Mouse (Mus musculus) midbrain, embryonic 10.5 days (tissue): ENCODE results near the gene Il11. TPM values are rescaled to one million over a fixed set of nuclear protein-coding genes. Genes with fewer than 3 reads are reported as not detected.
"Not testable (repeated sequence)": the region's sequence is repeated elsewhere in the genome, so short reads cannot be mapped to it uniquely, and the experiment has no call there.

Source experiments
- DNase-seq: peaks from one replicate; pipeline ENCODE4 v3.0.0-alpha.2; 2017; ENCODE audit warnings: low spot score
- H3K27ac ChIP-seq: fragments of 300-500 bp; sonication (generic); replicated peaks from 2 replicates; pipeline ENCODE4 v1.5.1; 2016; ENCODE audit warnings: mild to moderate bottlenecking
- H3K27me3 ChIP-seq: fragments of 300-500 bp; sonication (generic); 2 replicates; pipeline ENCODE4 v1.6.1; 2016; ENCODE audit warnings: low read depth, mild to moderate bottlenecking; ENCODE audit not compliant: poor library complexity, severe bottlenecking
- H3K36me3 ChIP-seq: fragments of 300-500 bp; sonication (generic); 2 replicates; pipeline ENCODE4 v1.6.1; 2016; ENCODE audit warnings: mild to moderate bottlenecking, moderate library complexity
- H3K4me1 ChIP-seq: fragments of 300-500 bp; sonication (generic); 2 replicates; pipeline ENCODE4 v1.6.1; 2016
- H3K4me3 ChIP-seq: fragments of 300-500 bp; sonication (generic); 2 replicates; pipeline ENCODE4 v1.5.1; 2016; ENCODE audit warnings: mild to moderate bottlenecking, moderate library complexity
- H3K9me3 ChIP-seq: fragments of 300-500 bp; sonication (generic); replicated peaks from 2 replicates; pipeline ENCODE4 v1.6.1; 2016; ENCODE audit warnings: mild to moderate bottlenecking
- WGBS: fragments of 180-500 bp; shearing (Covaris S2); methylation state at CpG from one replicate; pipeline ENCODE4 v1.1.7; 2016; 5-methylcytosine and 5-hydroxymethylcytosine counted together
- polyA plus RNA-seq: library from polyadenylated mRNA; unstranded; fragments of >200 nt; fragmentation: Nextera tagmentation; extraction: Ambion mirVana; gene quantifications from 2 replicates; pipeline ENCODE4 v1.2.1, GENCODE M21; 2016

Il11 gene
- 0.21 TPM in 1 of 2 replicates, not detected in the other for polyA plus RNA-seq

DNA sequence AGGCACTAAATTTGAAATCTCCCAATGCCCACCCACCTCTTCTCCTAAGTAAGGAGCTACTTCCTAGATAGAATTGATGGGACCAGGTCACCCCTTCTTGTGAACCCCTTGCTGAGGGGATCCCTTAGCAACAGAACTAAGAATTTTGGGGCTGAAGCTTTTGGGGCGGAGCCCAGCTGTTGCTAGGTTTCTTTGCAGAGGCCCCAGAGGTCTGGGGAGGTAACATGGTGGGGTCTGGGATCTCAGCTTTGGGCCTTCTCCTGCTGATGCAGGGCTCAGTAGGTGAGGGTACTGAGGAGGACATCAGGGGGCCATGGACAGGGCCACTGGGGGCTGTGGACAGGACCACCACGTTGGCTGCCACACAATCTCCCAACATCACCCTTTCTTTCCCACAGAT, at the start of gene Il11, which contains the start of gene Tmem190:
Gene Il11 (minus strand): TSS at position 101 of the 400 bp plus-strand sequence.
Gene Tmem190 (plus strand): TSS at position 179 of the 400 bp plus-strand sequence.
- Histone ChIP-seq H3K36me3 (no peaks in the 10 kb centered on the region), H3K9me3 (no peaks in the 10 kb centered on the region), H3K27me3 (peaks cover 53% of the 10 kb centered on the region), H3K4me3 (no peak within 1 kb of the TSS), H3K4me1 (peaks cover 28% of the 10 kb centered on the region), H3K27ac (no peak within 1 kb of the TSS; the same call in 1 of the 2 replicates)
- no peak for DNase-seq
- WGBS, result 81% methylated on average over 2 of the region's 2 CpGs

DNA sequence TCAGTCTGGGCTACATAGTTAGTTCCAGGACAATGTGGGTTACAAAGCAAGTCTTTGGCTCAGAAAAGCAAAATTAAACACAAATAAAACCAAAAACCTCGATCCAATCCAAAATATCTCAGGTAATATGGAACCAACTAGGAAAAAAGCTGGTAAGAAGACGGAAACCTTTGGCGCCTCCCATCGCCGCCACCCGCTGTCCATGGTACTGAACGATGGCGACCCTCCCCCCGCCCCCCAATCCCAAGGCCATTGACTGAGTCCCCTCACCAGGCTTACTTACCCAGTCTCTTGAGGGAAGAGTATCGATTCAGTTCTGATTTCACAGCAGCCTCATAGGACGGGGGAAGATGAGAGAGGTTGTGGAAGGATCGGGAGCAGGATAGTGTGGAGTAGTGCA, 47.8 kb upstream of the Il11 start:
- Histone ChIP-seq H3K27ac (no peak overlapping the region), H3K4me1 (peaks cover 8% of the 10 kb centered on the region; the same call in 1 of the 2 replicates), H3K27me3 (peaks cover 46% of the 10 kb centered on the region), H3K9me3 (no peaks in the 10 kb centered on the region), H3K36me3 (no peaks in the 10 kb centered on the region), H3K4me3 (no peak overlapping the region)
- 7% methylated on average over 12 of the region's 12 CpGs for WGBS
- no peak for DNase-seq

DNA sequence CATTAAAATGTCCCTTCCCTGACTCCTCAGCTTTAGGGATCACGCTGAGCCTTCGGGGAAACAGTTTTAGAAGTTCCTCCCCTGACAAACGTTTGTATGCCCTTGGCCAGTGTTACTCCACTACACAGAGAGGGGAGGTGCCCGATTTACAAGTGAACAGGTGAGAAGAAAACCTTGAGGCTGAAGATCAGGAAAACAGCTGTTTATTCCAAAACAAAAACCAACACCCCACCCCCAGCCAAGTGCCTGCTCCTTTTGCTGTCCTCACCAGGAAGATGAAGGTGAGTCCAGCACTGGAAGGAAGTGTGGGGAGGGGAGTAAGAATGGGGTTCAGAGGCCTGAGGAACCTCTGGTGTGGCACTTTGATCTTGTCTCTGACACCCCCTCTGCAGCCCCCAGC, 42.7 kb upstream of the Il11 start:
- WGBS, result 61% methylated on average over 4 of the region's 4 CpGs
- DNase-seq, result no peak

DNA sequence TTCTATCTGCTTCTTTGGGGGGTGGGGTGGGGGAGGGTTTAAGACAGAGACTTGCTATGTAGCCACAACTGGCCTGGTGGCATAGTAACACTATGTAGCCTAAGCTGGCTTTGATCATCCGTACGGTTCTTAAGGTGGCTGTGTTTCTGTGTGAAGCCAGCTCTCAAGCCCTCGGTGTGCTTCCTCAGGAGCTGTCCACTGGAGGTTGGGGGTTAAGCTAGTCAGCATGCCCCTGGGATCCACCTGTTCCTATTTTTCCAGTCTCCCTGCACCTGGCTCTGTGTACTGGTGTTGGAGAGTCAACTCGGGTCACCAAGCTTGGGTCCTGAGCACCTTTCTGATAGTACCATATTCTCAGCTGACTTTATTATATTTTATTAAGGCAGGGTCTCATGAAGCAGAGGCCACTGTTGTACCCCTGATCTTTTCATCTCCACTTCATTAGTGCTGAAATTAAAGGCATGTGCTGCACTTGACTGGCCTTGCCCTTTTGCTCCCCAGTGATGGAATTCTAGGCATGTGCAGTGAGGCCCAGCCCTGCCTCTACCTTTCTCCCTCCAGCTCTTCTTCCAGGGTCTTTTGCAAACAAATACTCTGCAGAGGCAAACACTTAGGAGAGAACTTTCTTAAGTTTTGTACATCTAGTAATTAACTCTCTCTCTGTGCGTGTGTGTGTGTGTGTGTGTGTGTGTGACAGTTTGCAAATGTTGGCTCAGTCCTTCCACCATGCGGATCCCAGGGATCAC, 39.7 kb upstream of the Il11 start:
- no peaks in the 10 kb centered on the region for H3K36me3 ChIP-seq
- 74% methylated on average over 6 of the region's 6 CpGs for WGBS
- peaks cover 7% of the 10 kb centered on the region; the same call in 1 of the 2 replicates for H3K4me1 ChIP-seq
- H3K4me3 ChIP-seq, result no peak overlapping the region
- H3K27ac ChIP-seq, result no peak overlapping the region
- no peaks in the 10 kb centered on the region for H3K27me3 ChIP-seq
- H3K9me3 ChIP-seq, result no peaks in the 10 kb centered on the region
- DNase-seq, result no peak

More for the DNA sequence above, 42.7 kb upstream of the Il11 start:
- H3K4me3 ChIP-seq, result no peak overlapping the region
- no peak overlapping the region for H3K27ac ChIP-seq
- H3K36me3 ChIP-seq, result no peaks in the 10 kb centered on the region
- peaks cover 5% of the 10 kb centered on the region; the same call in 1 of the 2 replicates for H3K4me1 ChIP-seq
- no peaks in the 10 kb centered on the region for H3K9me3 ChIP-seq
- H3K27me3 ChIP-seq, result peaks cover 12% of the 10 kb centered on the region

DNA sequence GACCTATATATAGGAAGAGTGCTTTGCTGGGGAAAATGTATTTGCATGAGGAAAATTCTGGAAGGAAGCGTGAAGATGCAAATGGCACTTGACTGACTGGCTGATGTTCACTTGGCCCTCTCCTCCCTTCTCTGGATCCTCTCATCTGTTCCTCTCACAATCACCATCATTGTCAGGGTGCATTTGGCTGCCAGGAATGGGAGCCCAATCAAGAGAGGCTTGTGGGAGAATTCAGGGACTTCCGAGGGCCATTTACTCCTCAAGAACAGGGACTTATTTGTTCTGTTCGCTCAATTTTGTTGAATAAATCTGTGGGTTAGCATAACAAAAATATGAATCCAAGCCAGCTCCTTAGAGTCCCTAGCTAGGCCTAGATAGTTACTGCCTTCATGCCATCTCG, 39.0 kb upstream of the Il11 start:
- no peak for DNase-seq
- H3K9me3 ChIP-seq, result no peaks in the 10 kb centered on the region
- WGBS, result 87% methylated on average over 4 of the region's 4 CpGs
- H3K36me3 ChIP-seq, result no peaks in the 10 kb centered on the region
- no peaks in the 10 kb centered on the region for H3K27me3 ChIP-seq
- H3K4me3 ChIP-seq, result no peak overlapping the region
- H3K4me1 ChIP-seq, result peaks cover 7% of the 10 kb centered on the region; the same call in 1 of the 2 replicates
- H3K27ac ChIP-seq, result no peak overlapping the region

DNA sequence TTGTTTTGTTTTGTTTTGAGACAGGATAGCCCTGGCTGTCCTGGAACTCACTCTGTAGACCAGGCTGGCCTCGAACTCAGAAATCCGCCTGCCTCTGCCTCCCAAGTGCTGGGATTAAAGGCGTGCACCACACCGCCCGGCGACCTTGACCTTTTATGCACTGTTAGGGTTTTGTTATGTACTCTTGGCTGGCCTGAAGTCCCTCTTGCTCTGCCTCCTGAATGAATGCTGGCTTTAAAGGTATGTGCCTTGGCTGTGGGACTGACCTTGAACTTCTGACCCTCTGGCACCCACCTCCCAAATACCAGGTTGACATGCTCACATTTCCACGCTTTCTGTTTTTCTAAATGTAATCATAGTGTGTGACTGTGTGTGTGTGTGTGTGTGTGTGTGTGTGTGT, 38.3 kb upstream of the Il11 start:
- 95% methylated on average over 7 of the region's 7 CpGs for WGBS
- not testable (repeated sequence) for H3K4me3 ChIP-seq, H3K27ac ChIP-seq, H3K36me3 ChIP-seq, DNase-seq, H3K4me1 ChIP-seq, H3K9me3 ChIP-seq, H3K27me3 ChIP-seq

DNA sequence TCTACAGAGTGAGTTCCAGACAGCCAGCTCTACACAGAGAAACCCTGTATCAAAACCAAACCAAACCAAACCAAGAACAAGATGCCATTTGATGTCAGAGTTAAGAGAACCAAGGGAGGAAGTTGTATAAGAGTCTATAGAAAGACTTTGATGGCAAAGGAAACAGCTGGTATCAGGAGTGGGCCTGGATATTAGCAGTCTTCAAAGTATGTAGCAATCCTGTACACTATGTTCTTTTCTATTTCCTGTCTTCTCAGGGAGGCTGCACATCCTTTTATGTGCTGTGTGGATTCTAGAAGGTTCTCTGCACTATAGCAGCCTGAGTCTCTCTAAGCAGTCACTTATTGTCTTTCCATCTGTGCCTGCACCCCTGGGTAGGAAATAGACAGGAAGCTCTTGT, 33.9 kb upstream of the Il11 start:
- Histone ChIP-seq H3K36me3 (no peaks in the 10 kb centered on the region), H3K27ac (no peak overlapping the region), H3K4me3 (no peak overlapping the region), H3K9me3 (no peaks in the 10 kb centered on the region), H3K4me1 (peaks cover 11% of the 10 kb centered on the region), H3K27me3 (no peaks in the 10 kb centered on the region)
- DNase-seq, result no peak

DNA sequence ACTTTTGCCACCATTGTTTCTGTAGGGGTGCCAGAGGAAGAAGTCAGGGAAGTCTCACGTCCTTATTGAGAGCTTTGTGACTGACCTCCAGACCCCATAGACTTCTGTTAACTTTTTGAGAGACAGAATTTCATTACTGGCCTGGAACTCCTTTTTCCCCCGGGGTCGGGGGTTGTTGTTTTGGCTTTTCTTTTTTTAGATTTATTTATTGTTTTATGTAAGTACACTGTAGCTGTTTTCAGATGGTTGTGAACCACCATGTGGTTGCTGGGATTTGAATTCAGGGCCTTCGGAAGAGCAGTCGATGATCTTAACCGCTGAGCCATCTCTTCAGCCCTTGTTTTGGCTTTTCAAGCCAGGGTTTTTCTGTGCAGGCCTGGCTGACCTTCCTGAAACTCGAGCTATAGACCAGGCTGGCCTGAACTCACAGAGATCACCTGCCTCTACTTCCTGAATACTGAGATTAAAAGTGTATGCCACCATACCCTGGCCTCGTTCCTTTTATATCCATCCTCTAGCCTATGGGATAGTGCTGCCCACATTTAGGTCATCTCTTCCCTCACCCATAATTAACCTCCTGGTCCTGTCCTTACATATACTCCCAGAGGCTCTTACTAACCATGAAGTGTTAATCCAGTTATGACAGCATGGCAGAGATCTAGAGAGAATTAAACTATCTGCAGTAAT, 30.6 kb upstream of the Il11 start:
- H3K27ac ChIP-seq, result peak overlapping the region; percentile 97
- no peaks in the 10 kb centered on the region for H3K27me3 ChIP-seq
- no peaks in the 10 kb centered on the region for H3K9me3 ChIP-seq
- peaks cover 40% of the 10 kb centered on the region for H3K4me1 ChIP-seq
- 27% methylated on average over 8 of the region's 8 CpGs for WGBS
- no peak for DNase-seq
- H3K4me3 ChIP-seq, result peak overlapping the region; percentile 83
- peaks cover 30% of the 10 kb centered on the region for H3K36me3 ChIP-seq

DNA sequence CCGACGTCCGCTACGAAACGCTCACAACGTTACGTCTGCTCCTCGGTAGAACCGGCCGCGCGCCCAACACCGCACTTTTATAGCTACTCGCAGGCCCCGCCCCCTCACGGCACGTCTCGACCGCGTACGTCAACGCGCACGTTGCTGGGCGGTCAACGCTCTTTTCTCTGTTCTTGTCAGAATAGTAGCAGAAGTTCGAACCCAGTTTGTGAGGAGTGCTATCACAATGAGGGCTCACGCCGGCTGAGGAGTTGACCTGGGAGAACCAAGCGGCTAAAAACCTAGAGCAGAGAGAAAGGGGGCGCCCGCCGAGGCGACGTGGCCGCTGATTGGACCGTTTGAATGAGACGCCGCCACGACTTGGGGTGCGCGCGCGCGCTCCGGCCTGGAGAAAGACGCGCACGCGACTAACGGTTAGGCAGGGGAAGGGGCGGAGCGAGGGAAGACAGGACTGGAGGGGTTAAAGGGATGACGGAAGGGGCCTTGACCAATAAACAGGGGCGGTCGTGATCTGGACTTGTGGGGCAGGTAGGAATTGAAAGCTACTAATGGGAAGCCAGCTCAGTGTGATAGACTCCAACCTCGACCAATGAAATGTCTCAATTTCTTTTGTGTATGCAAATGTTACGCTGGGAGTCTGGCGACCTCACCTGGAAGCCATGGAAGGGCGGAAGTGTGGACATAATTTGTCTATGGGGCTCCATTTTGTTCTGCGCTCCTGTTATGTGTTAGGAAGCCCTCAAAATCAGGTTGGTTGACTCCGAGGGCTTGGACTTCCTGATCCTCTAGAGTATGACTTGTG, 29.8 kb upstream of the Il11 start, which contains the start of gene Ube2s:
Gene Ube2s (minus strand): TSS at position 288 of the 802 bp plus-strand sequence.
- Histone ChIP-seq H3K36me3 (peaks cover 35% of the 10 kb centered on the region), H3K27ac (peak within 1 kb of the TSS; percentile 97), H3K27me3 (no peaks in the 10 kb centered on the region), H3K9me3 (no peaks in the 10 kb centered on the region), H3K4me3 (peak within 1 kb of the TSS; percentile 83), H3K4me1 (peaks cover 36% of the 10 kb centered on the region)
- WGBS, result under 1% methylated on average over 62 of the region's 62 CpGs
- peak; percentile 98 for DNase-seq

DNA sequence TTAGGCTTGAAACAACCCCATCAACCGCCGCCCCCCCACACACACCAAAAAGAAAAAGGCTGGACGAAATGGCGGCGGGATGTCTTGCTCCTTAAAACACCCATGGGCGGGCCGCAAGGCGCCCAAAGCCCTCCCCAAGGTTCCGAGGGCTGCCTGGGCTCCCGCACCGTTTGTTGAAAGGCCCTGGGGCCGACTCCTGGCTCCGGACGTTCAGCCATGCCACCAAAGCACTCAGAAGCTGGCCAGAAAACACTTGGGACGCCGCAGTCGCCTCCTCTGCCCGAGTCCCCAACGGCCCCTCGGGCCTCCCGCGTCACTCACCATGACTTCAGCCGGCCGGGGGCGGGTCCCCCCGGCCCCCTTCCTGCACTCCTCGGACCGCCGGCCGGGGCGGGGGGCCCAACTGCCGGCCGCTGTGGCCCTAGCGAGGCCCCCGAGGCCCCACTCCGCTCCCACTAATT, 29.2 kb upstream of the Il11 start:
- peak overlapping the region; percentile 83 for H3K4me3 ChIP-seq
- peak; percentile 60 for DNase-seq
- no peaks in the 10 kb centered on the region for H3K27me3 ChIP-seq
- no peaks in the 10 kb centered on the region for H3K9me3 ChIP-seq
- peaks cover 41% of the 10 kb centered on the region for H3K36me3 ChIP-seq
- under 1% methylated on average over 36 of the region's 36 CpGs for WGBS
- H3K4me1 ChIP-seq, result peaks cover 36% of the 10 kb centered on the region
- H3K27ac ChIP-seq, result peak overlapping the region; percentile 97

DNA sequence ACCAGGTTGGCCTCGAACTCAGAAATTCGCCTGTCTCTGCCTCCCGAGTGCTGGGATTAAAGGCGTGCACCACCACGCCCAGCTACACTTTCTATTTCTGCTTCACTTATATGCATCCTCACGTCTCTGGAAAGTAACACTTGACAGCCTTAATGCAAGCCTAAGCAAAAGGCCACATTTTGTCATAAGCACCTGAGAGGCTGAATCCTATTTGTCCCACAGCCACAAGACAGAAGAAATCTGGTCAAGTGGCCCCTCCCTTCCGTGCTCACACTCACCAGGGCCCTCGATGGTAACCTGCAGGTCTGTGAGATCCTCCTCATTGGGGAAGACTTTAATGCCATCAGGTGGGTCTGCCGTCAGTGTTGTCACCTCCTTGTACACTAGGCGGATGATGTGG, 28.5 kb upstream of the Il11 start:
- not testable (repeated sequence) for H3K27me3 ChIP-seq, H3K9me3 ChIP-seq, DNase-seq
- Histone ChIP-seq H3K27ac (peak overlapping the region; percentile 97), H3K36me3 (peaks cover 49% of the 10 kb centered on the region), H3K4me1 (peaks cover 36% of the 10 kb centered on the region), H3K4me3 (peak overlapping the region; percentile 83)
- WGBS, result 47% methylated on average over 10 of the region's 10 CpGs

DNA sequence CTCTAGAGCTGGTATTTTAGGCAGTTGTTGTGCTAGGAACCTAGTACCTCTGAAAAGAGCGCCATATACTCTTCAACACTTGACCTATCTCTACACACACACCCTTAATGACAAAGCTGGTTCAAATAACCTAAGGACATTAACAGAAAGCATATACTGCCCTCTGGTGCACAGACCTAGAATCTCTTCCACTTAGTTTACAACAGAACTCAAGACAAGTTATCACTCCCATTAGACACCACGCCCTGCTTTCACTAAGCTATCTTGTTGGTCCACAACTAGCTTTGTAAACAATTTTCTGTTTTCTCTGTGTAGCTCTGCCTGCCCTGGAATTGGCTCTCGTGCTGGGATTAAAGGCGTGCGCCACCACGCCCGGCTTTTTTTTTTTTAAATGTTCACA, 24.1 kb upstream of the Il11 start:
- 95% methylated on average over 7 of the region's 7 CpGs for WGBS
- Histone ChIP-seq H3K27ac (no peak overlapping the region), H3K9me3 (no peaks in the 10 kb centered on the region), H3K36me3 (peaks cover 75% of the 10 kb centered on the region), H3K27me3 (no peaks in the 10 kb centered on the region), H3K4me3 (no peak overlapping the region), H3K4me1 (peaks cover 29% of the 10 kb centered on the region)
- DNase-seq, result no peak
